Comparison of ENCODE assay signal across 10 mouse cellular contexts in genomic region chr11:58098366-58098720, GRCm38 (mm10). TPM values are rescaled to one million over a fixed set of nuclear protein-coding genes. Genes with fewer than 3 reads are reported as not detected.
DNase-seq lines count a peak whose midpoint lies in the region; ATAC-seq and TF ChIP-seq lines count a peak whose summit lies in the region.
"Not testable (repeated sequence)": the region's sequence is repeated elsewhere in the genome, so short reads cannot be mapped to it uniquely, and the experiment has no call there.
"Had no signal": no experiment of that assay in that cellular context is flagged by ENCODE, and none has a peak within 500 bp of the region (broad histone marks: within the 10 kb centered on the region; RNA-seq: fewer than 3 reads in every experiment).

No protein-coding gene starts in this region.

- peak overlapping the region; percentile 55; the same call in 1 of the 2 replicates for H3K4me2 ChIP-seq in hindbrain, embryonic 14.5 days (replicated peaks)
- peak overlapping the region; percentile 78 for H3K4me2 ChIP-seq in limb, embryonic 13.5 days (replicated peaks)
- H3K4me2 ChIP-seq in lung, embryonic 15.5 days, result peak overlapping the region; percentile 81; the same call in 1 of the 2 replicates
- H3K4me2 ChIP-seq in neural tube, embryonic 12.5 days (replicated peaks), result 0 out of 2 replicates have a peak overlapping the region, but pooled peaks have one; percentile 71

- H3K36me3 ChIP-seq in heart, adult 2 months (ENCODE audit: control insufficient read depth, insufficient read depth, low read length); hindbrain, embryonic 14.5 days (replicated peaks; ENCODE audit: control insufficient read depth, insufficient read depth); limb, embryonic 13.5 days; lung, embryonic 15.5 days; neural tube, embryonic 12.5 days: not testable (repeated sequence)

- ATAC-seq in CD4-positive, CD25-positive, alpha-beta regulatory T cell, adult 4 months, result peak; percentile 27
- not testable (repeated sequence) for ATAC-seq in hindbrain, embryonic 14.5 days (ENCODE audit: low FRiP score); limb, embryonic 13.5 days (ENCODE audit: low FRiP score, low read depth); lung, embryonic 15.5 days (ENCODE audit: borderline replicate concordance, extremely low read depth, low FRiP score, low TSS enrichment); neural tube, embryonic 12.5 days (ENCODE audit: low FRiP score, low read depth)

- TF ChIP-seq CTCF in heart, adult 2 months (IDR thresholded peaks at IDR 0.05), result peak; percentile 60

- H3K4me1 ChIP-seq in heart, adult 2 months (ENCODE audit: control insufficient read depth, insufficient read depth, low read length); hindbrain, embryonic 14.5 days (replicated peaks; ENCODE audit: control insufficient read depth, insufficient read depth, low read length); lung, embryonic 15.5 days; neural tube, embryonic 12.5 days: not testable (repeated sequence)
- H3K4me1 ChIP-seq in limb, embryonic 13.5 days, result peaks cover 11% of the 10 kb centered on the region

- not testable (repeated sequence) for TF ChIP-seq POLR2A in heart, adult 2 months (IDR thresholded peaks at IDR 0.05; ENCODE audit: insufficient read depth, low read depth, low read length)

- not testable (repeated sequence) for H3K79me2 ChIP-seq in heart, adult 2 months (replicated peaks; ENCODE audit: control insufficient read depth, insufficient read depth, low read length)

- not testable (repeated sequence) for TF ChIP-seq EP300 in heart, adult 2 months (IDR thresholded peaks at IDR 0.05; ENCODE audit: insufficient read depth, low read depth, low read length)

- intact Hi-C loops in heart, adult 2 months (cut with DNase I), result loop anchor here (5.0 kb wide), 1 partner anchor 146 kb away; no protein-coding TSS in a partner anchor

- WGBS in heart, adult 2 months, result 74% methylated on average over 5 of the region's 5 CpGs
- WGBS in hindbrain, embryonic 14.5 days, result 69% methylated on average over 5 of the region's 5 CpGs
- 61% methylated on average over 5 of the region's 5 CpGs for WGBS in limb, embryonic 13.5 days
- WGBS in lung, embryonic 15.5 days, result 58% methylated on average over 5 of the region's 5 CpGs
- 70% methylated on average over 5 of the region's 5 CpGs for WGBS in neural tube, embryonic 12.5 days

- DNase-seq in cerebellum, adult 11-12 months, result peak; percentile 34
- not testable (repeated sequence) for DNase-seq in heart, adult 2 months; hindbrain, embryonic 14.5 days (ENCODE audit: low spot score)
- peak; percentile 18 to 34 for DNase-seq in thymus, postnatal 10 days (ENCODE audit: low spot score in 2 of 2)

- H3K9me3 ChIP-seq in hindbrain, embryonic 14.5 days (ENCODE audit: control insufficient read depth, low read length); limb, embryonic 13.5 days; lung, embryonic 15.5 days; neural tube, embryonic 12.5 days: not testable (repeated sequence)

- not testable (repeated sequence) for H3K27me3 ChIP-seq in heart, adult 2 months (ENCODE audit: control insufficient read depth, insufficient read depth, low read length)
- H3K27me3 ChIP-seq in hindbrain, embryonic 14.5 days (ENCODE audit: control insufficient read depth, insufficient read depth, low read length), result peaks cover 12% of the 10 kb centered on the region
- H3K27me3 ChIP-seq in limb, embryonic 13.5 days, result peaks cover 35% of the 10 kb centered on the region
- peaks cover 15% of the 10 kb centered on the region; the same call in 1 of the 2 replicates for H3K27me3 ChIP-seq in lung, embryonic 15.5 days
- peaks cover 18% of the 10 kb centered on the region; the same call in 1 of the 2 replicates for H3K27me3 ChIP-seq in neural tube, embryonic 12.5 days (replicated peaks)

- peak overlapping the region; percentile 60; the same call in 1 of the 2 replicates for H3K4me3 ChIP-seq in heart, adult 2 months
- not testable (repeated sequence) for H3K4me3 ChIP-seq in hindbrain, embryonic 14.5 days (replicated peaks; ENCODE audit: low read length); neural tube, embryonic 12.5 days
- peak overlapping the region; percentile 44 for H3K4me3 ChIP-seq in limb, embryonic 13.5 days
- peak overlapping the region; percentile 40; the same call in 1 of the 2 replicates for H3K4me3 ChIP-seq in lung, embryonic 15.5 days

- not testable (repeated sequence) for H3K9ac ChIP-seq in heart, adult 2 months (ENCODE audit: low read depth, low read length); hindbrain, embryonic 14.5 days; limb, embryonic 13.5 days; lung, embryonic 15.5 days; neural tube, embryonic 12.5 days

- not testable (repeated sequence) for H3K27ac ChIP-seq in heart, adult 2 months; hindbrain, embryonic 14.5 days; limb, embryonic 13.5 days; lung, embryonic 15.5 days; neural tube, embryonic 12.5 days

RNA-seq across cellular contexts. Expression of gene Gm12248, which starts 5.4 kb away (rescaled TPM):
- polyA plus RNA-seq in CD4-positive, CD25-positive, alpha-beta regulatory T cell, adult 4 months (2017; shearing (Covaris generic)), result under 1 TPM; 0.38 to 0.71 TPM
- total RNA-seq in heart, adult 2 months (2021), result not detected
- 0.44 TPM in 1 of 2 replicates, not detected in the other for polyA plus RNA-seq in heart, adult 2 months (2012; rRNA removed)
- not detected in 2 replicates for polyA plus RNA-seq in hindbrain, embryonic 14.5 days (2014; fragmentation: Nextera tagmentation; extraction: Ambion mirVana)
- polyA plus RNA-seq in limb, embryonic 13.5 days (2015; fragmentation: Nextera tagmentation; extraction: Ambion mirVana), result not detected in 2 replicates
- polyA plus RNA-seq in lung, embryonic 15.5 days (2015; fragmentation: Nextera tagmentation; extraction: Ambion mirVana), result not detected in 2 replicates
- not detected in 2 replicates for polyA plus RNA-seq in neural tube, embryonic 12.5 days (2016; fragmentation: Nextera tagmentation; extraction: Ambion mirVana)
- total RNA-seq: heart, adult 8-10 months; left cerebral cortex, adult 18-20 months had no signal

RNA-seq across cellular contexts. Expression of gene Cnot8, which starts 5.6 kb away (rescaled TPM):
- 10 to 100 TPM; 89.2 to 97.8 TPM for polyA plus RNA-seq in CD4-positive, CD25-positive, alpha-beta regulatory T cell, adult 4 months (2017; shearing (Covaris generic))
- 10 to 100 TPM; 35.5 to 36.4 TPM for total RNA-seq in heart, adult 2 months (2021)
- polyA plus RNA-seq in heart, adult 2 months (2012; rRNA removed), result 43.0 and 76.2 TPM in 2 replicates
- 96.1 and 111 TPM in 2 replicates for polyA plus RNA-seq in hindbrain, embryonic 14.5 days (2014; fragmentation: Nextera tagmentation; extraction: Ambion mirVana)
- 104 and 106 TPM in 2 replicates for polyA plus RNA-seq in limb, embryonic 13.5 days (2015; fragmentation: Nextera tagmentation; extraction: Ambion mirVana)
- polyA plus RNA-seq in lung, embryonic 15.5 days (2015; fragmentation: Nextera tagmentation; extraction: Ambion mirVana), result 89.8 and 96.1 TPM in 2 replicates
- 109 and 116 TPM in 2 replicates for polyA plus RNA-seq in neural tube, embryonic 12.5 days (2016; fragmentation: Nextera tagmentation; extraction: Ambion mirVana)
